Mouse (Mus musculus) forebrain, embryonic 12.5 days (tissue): ENCODE measurements around the gene Rhobtb3. TPM values are rescaled to one million over a fixed set of nuclear protein-coding genes. Genes with fewer than 3 reads are reported as not detected.
"Not testable (repeated sequence)": the region's sequence is repeated elsewhere in the genome, so short reads cannot be mapped to it uniquely, and the experiment has no call there.

Source experiments
- ATAC-seq: fragments of 200-750 bp; cut with Nextera tagmentation; 2 replicates; pipeline ENCODE4 v1.8.0; 2017; ENCODE audit warnings: moderate TSS enrichment; ENCODE audit not compliant: low FRiP score
- H3K27ac ChIP-seq: fragments of 300-500 bp; sonication (generic); 2 replicates; pipeline ENCODE4 v1.5.1; 2016; ENCODE audit warnings: mild to moderate bottlenecking
- H3K27me3 ChIP-seq: fragments of 300-500 bp; sonication (generic); 2 replicates; pipeline ENCODE4 v1.6.1; 2016; ENCODE audit warnings: mild to moderate bottlenecking
- H3K36me3 ChIP-seq: fragments of 300-500 bp; sonication (generic); replicated peaks from 2 replicates; pipeline ENCODE4 v1.6.1; 2016; ENCODE audit warnings: mild to moderate bottlenecking
- H3K4me1 ChIP-seq: fragments of 300-500 bp; sonication (generic); 2 replicates; pipeline ENCODE4 v1.6.1; 2016
- H3K4me2 ChIP-seq: fragments of 300-500 bp; sonication (generic); 2 replicates; pipeline ENCODE4 v1.6.1; 2016; ENCODE audit warnings: mild to moderate bottlenecking, moderate library complexity
- H3K4me3 ChIP-seq: fragments of 300-500 bp; sonication (generic); replicated peaks from 2 replicates; pipeline ENCODE4 v1.5.1; 2016; ENCODE audit warnings: mild to moderate bottlenecking
- H3K9ac ChIP-seq: fragments of 300-500 bp; sonication (generic); 2 replicates; pipeline ENCODE4 v1.6.1; 2016; ENCODE audit warnings: mild to moderate bottlenecking
- H3K9me3 ChIP-seq: fragments of 300-500 bp; sonication (generic); 2 replicates; pipeline ENCODE4 v1.6.1; 2016
- WGBS: fragments of 180-500 bp; shearing (Covaris S2); methylation state at CpG from one replicate; pipeline ENCODE4 v1.1.7; 2016; 5-methylcytosine and 5-hydroxymethylcytosine counted together
- polyA plus RNA-seq: library from polyadenylated mRNA; unstranded; fragments of >200 nt; fragmentation: Nextera tagmentation; extraction: Ambion mirVana; gene quantifications from 2 replicates; pipeline ENCODE4 v1.2.1, GENCODE M21; 2016

The Rhobtb3 gene
- polyA plus RNA-seq, 1 experiment from 2014 or later: 60.5 TPM

DNA sequence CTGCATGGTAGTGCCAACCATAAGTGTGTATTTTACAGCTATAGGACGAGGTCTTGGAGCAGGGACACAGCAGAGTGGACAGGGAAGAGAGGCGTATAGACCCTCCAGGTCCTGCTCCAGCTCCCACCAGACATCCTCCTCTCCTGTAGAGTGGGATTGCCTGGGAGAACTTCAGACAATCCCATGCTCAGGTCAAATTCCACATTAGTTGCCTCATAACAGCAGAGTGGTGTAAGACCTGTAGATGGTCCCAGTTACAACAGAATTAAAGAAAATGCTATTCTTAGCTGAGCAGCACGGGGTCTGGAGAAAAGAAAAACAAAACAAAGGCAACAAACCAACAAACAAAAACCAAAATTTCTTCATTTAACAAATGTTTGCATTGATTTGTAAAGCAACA is 101.8 kb downstream of the Rhobtb3 start:
- Histone ChIP-seq H3K27ac (no peak overlapping the region), H3K9ac (no peak overlapping the region), H3K27me3 (no peaks in the 10 kb centered on the region), H3K9me3 (no peaks in the 10 kb centered on the region), H3K4me3 (no peak overlapping the region), H3K36me3 (no peaks in the 10 kb centered on the region), H3K4me2 (no peak overlapping the region), H3K4me1 (peaks cover 23% of the 10 kb centered on the region)
- no peak for ATAC-seq
- 71% methylated on average over 3 of the region's 3 CpGs for WGBS

DNA sequence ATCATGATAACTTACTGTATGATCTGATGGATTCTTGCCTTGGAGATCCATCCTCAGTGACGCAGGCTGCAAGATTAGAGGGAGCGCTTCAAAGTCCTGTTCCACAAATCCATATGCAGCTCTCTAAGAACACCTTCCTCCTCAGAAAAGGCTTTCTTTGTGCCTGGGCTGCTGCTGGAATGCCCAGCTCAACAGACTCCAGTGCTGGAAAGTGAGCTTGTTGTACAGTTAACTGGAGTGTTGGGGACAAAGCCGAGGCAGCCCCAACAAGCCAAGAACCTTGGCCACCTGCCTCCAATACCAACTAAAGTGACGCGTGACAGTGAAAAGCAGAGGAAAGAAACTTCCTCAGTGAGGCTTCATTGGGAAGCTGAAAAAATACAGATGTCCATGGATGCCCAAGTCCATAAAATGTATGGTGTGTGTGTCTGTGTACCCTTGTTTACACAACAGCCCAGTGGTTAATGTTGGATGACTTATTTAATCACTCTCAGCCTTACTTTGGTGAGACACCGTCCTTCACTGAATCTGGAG is 102.9 kb downstream of the Rhobtb3 start:
- no peaks in the 10 kb centered on the region for H3K27me3 ChIP-seq
- no peak overlapping the region for H3K27ac ChIP-seq
- H3K36me3 ChIP-seq: no peaks in the 10 kb centered on the region
- H3K9ac ChIP-seq: peak overlapping the region; percentile 49
- H3K9me3 ChIP-seq: no peaks in the 10 kb centered on the region
- 53% methylated on average over 6 of the region's 6 CpGs for WGBS
- H3K4me2 ChIP-seq: peak overlapping the region; percentile 73
- H3K4me3 ChIP-seq: peak overlapping the region; percentile 47
- peaks cover 23% of the 10 kb centered on the region for H3K4me1 ChIP-seq
- ATAC-seq: no peak

DNA sequence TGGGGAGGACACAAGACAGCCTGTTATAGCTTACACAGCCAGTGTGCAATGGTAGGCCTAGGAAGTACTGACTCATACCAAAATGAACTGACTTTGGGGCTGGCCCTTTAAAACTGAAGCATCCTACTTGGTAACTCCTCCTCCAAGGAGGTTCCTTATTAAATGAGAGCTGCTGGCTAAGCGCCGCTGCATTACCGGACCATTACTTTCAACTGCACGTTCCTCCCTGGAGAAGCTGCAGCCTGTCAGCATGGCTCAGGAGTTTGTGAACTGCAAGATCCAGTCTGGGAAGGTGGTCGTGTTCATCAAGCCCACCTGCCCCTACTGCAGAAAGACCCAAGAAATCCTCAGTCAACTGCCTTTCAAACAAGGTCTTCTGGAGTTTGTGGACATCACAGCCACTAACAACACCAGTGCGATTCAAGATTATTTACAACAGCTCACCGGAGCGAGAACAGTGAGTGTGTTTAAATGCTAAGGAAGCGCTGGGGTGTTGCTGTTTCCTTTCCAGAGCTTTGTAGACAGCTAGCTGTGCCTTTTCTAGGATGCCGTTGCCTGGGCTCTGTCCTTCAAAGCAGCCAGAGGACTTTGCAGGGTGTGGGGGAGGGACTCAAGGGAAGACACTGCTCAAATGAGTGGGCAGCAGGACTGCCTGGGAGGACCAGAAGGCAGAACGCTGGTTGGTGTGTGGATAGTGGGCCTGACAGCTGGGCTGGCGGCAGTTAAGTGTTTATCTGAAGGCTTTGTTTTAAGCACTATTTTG is 103.8 kb downstream of the Rhobtb3 start, which contains the start of gene Glrx:
Gene Glrx (plus strand): TSS at position 150 of the 763 bp plus-strand sequence.
- Histone ChIP-seq H3K27ac (peak within 1 kb of the TSS; percentile 71), H3K4me1 (peaks cover 23% of the 10 kb centered on the region), H3K9me3 (no peaks in the 10 kb centered on the region), H3K27me3 (no peaks in the 10 kb centered on the region), H3K4me2 (peak within 1 kb of the TSS; percentile 73), H3K4me3 (peak within 1 kb of the TSS; percentile 47), H3K9ac (peak within 1 kb of the TSS; percentile 49), H3K36me3 (no peaks in the 10 kb centered on the region)
- under 1% methylated on average over 12 of the region's 12 CpGs for whole genome bisulfite sequencing
- ATAC-seq: peak; percentile 87

DNA sequence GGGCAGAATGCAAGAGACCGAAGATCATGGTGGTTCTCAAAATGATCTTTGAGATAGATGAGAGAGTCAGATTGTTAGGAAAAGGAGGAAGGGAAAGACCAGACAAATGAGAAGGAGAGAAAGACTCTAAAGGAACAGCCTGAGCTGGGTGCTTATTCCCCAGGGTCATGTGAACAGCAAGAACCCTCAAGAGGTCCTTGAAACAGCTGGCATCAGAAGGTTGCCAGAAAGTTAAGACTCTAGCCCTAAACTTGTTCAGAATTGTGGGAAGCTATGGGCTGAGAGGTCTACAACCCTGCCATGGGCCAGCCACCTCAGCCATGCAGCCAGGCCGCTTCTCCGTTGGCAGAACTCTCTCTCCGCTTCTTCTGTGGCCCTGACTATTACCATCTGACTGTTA is 105.2 kb downstream of the Rhobtb3 start:
- Histone ChIP-seq H3K27me3 (no peaks in the 10 kb centered on the region), H3K4me2 (no peak overlapping the region), H3K9me3 (no peaks in the 10 kb centered on the region), H3K4me3 (no peak overlapping the region), H3K4me1 (peaks cover 23% of the 10 kb centered on the region), H3K27ac (no peak overlapping the region), H3K9ac (no peak overlapping the region), H3K36me3 (no peaks in the 10 kb centered on the region)
- ATAC-seq: no peak
- WGBS: 99% methylated on average over 4 of the region's 4 CpGs

DNA sequence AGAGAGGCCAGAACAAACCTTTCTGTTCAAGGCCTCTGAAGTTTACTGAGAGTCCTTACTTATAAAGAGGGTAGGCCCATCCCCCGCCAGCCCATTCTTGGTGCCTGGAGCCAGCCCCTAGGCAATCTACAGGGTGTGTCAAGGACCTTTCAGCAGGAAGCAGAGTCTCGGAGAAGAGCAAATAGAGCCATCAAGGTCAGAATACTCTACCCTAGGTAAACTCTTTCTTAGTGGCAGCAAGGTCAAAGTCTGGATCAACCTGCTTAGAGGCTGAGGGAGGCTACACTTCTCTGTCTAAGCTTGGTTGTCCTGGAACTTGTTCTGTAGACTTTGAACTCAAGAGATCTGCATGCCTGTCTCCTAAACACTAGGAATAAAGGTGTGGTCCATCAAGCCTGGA is 108.3 kb downstream of the Rhobtb3 start:
- no peaks in the 10 kb centered on the region for H3K36me3 ChIP-seq

DNA sequence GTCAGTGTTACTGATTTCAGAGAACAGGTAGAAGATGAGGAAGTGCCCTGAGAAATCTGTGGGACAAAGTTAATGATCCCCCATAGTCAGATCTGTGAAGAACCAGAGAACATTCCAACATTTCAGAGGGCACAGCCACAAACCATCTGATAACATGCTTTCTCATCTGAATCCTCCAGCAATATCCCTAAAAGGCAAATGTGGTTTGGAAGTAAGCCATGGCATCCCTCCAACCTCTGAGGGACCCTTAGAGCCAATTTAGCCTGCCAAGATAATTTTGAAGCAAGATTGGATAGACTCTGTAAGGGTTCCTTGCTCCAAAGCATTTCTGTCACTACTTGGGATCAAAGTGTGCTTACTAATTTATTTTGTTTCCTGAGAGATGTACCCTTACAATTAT is 110.2 kb downstream of the Rhobtb3 start:
- H3K4me1 ChIP-seq: no peaks in the 10 kb centered on the region
- no peaks in the 10 kb centered on the region for H3K9me3 ChIP-seq
- H3K4me3 ChIP-seq: no peak overlapping the region
- no peaks in the 10 kb centered on the region for H3K27me3 ChIP-seq
- no peak overlapping the region for H3K9ac ChIP-seq
- no peak overlapping the region for H3K27ac ChIP-seq
- no peaks in the 10 kb centered on the region for H3K36me3 ChIP-seq
- no peak overlapping the region for H3K4me2 ChIP-seq
- ATAC-seq: no peak

More for the DNA sequence above, 108.3 kb downstream of the Rhobtb3 start:
- no peak for ATAC-seq
- WGBS: 77% methylated on average over 2 of the region's 2 CpGs
- Histone ChIP-seq H3K4me1 (peaks cover 4% of the 10 kb centered on the region), H3K27me3 (no peaks in the 10 kb centered on the region), H3K4me2 (no peak overlapping the region), H3K9me3 (no peaks in the 10 kb centered on the region), H3K27ac (no peak overlapping the region), H3K9ac (no peak overlapping the region), H3K4me3 (no peak overlapping the region)

DNA sequence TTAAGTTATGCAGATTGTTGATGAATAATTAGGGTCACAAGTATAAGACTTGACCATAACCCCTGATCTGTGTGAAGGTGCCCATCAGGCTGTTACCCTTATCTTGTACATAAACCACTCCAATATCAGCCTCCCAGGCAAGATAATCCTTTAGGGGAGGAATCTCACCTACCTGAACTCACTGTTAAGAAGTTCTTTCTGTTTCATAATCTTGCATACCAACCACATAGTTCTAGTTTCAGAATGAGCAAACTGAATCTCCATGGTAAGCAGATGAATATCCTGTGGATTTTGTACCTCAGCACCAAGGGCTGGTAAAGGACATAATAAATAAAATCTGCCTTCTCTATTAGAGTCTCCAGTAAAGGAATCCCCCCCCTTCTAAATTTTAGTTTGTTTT is 111.0 kb downstream of the Rhobtb3 start:
- Histone ChIP-seq H3K9ac (no peak overlapping the region), H3K4me2 (no peak overlapping the region), H3K36me3 (no peaks in the 10 kb centered on the region), H3K27ac (no peak overlapping the region), H3K4me1 (no peaks in the 10 kb centered on the region), H3K4me3 (no peak overlapping the region), H3K9me3 (no peaks in the 10 kb centered on the region), H3K27me3 (no peaks in the 10 kb centered on the region)
- ATAC-seq: no peak

DNA sequence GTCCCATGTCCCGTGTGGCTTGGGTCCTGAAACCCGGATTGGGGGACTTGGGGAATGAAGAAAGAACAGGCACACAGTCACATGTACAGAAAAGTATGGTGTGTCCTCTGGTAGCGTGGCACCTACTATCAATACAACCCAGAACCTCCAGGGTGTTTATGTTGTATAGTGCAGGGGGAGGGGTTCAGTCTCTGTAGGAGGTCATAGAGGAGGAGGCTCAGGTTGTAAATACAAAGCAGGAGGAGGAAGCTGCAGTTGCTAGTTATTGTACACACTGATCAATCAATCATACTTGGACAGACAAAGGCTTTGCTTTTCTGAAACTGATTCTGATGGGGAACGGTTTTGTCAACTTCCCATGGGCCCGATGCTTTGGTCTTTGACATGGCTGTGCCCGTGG is 112.0 kb downstream of the Rhobtb3 start:
- H3K27ac ChIP-seq: no peak overlapping the region
- 84% methylated on average over 6 of the region's 6 CpGs for WGBS
- H3K4me1 ChIP-seq: no peaks in the 10 kb centered on the region
- no peak overlapping the region for H3K4me2 ChIP-seq
- no peaks in the 10 kb centered on the region for H3K9me3 ChIP-seq
- no peak overlapping the region for H3K9ac ChIP-seq
- no peak for ATAC-seq
- no peaks in the 10 kb centered on the region for H3K36me3 ChIP-seq
- H3K27me3 ChIP-seq: no peaks in the 10 kb centered on the region
- H3K4me3 ChIP-seq: no peak overlapping the region

DNA sequence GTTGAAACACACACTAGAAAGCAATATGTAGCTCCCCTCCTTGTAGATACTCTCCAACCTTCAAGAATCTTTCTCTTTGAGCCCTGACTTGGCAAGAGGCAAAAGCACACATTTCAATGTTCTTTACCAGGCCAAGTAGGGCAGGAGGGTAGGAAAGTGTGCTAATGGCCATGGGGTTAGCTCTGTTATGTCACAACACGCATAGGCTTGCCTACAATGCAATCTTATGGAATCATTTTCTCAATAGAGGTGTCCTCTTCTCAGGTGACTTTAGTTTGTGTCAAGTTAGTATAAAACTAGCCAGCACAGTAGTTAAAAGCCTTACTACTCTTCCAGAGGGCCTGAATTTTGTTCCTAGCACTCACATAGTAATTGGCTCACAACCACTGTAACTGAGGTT is 113.0 kb downstream of the Rhobtb3 start:
- H3K4me3 ChIP-seq: no peak overlapping the region
- no peaks in the 10 kb centered on the region for H3K4me1 ChIP-seq
- 77% methylated on average over 1 of the region's 1 CpGs for WGBS
- H3K9me3 ChIP-seq: no peaks in the 10 kb centered on the region
- no peaks in the 10 kb centered on the region for H3K27me3 ChIP-seq
- ATAC-seq: no peak
- no peak overlapping the region for H3K4me2 ChIP-seq
- no peaks in the 10 kb centered on the region for H3K36me3 ChIP-seq
- no peak overlapping the region for H3K9ac ChIP-seq
- H3K27ac ChIP-seq: no peak overlapping the region

DNA sequence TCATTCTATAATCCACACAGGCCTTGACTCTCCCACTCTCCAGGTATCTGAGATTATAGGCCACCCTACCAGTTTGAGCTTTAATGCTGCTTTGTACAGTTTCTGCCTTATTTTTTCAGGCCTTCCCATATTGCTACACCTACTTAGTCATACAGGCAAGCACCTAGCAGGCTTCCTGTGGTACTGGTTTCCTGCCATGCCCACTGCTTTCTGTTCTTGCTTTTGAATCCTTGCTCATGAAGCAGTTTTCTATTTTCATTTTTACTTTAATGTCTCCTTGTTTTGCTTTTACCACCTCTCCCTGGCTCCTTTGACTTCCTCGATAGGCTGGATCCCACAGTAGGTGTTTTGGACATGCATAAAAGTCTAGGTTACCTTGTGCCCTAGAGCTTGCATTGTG is 118.3 kb downstream of the Rhobtb3 start:
- Histone ChIP-seq H3K36me3 (no peaks in the 10 kb centered on the region), H3K27me3 (no peaks in the 10 kb centered on the region)
- 86% methylated on average over 1 of the region's 1 CpGs for WGBS

DNA sequence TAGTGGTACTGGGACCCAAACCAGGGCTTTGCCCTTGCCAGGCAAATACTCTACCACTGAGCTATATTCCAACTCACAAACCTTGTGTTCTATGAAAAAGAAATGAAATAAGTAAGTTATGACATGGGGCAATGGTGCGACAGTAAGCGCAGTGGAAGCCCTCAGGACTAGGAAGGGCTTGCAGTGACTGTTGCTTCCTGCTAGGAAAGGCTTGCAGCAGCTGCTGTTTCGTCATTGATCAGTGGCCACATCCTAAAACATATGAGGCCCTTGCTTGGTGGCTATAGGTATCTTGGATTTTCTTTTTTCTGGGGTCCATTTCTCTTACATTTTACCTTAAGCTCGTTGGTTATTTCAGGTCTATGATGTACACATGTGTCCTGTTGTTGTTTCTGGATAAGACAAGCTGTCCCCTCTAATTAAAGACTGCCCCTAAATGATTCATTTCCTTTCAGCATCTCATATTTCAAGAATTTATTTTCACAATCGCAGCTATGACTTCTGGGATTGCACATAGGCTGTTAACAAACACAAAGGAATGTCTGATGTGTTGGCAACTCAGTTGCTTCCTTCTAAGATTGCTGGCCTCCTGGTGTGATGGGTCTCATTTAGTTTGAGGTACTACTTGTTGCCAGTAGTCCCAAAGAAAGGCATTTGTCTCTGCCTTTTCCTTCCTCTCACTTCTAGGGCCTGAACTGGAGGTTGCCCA is 119.0 kb downstream of the Rhobtb3 start:
- H3K9ac ChIP-seq: no peak overlapping the region
- no peaks in the 10 kb centered on the region for H3K36me3 ChIP-seq
- no peaks in the 10 kb centered on the region for H3K4me1 ChIP-seq
- no peaks in the 10 kb centered on the region for H3K27me3 ChIP-seq
- 84% methylated on average over 5 of the region's 5 CpGs for WGBS
- H3K4me3 ChIP-seq: no peak overlapping the region
- no peak overlapping the region for H3K4me2 ChIP-seq
- ATAC-seq: no peak
- H3K9me3 ChIP-seq: no peaks in the 10 kb centered on the region
- no peak overlapping the region for H3K27ac ChIP-seq

More for the DNA sequence above, 118.3 kb downstream of the Rhobtb3 start:
- ATAC-seq: no peak
- Histone ChIP-seq H3K4me2 (no peak overlapping the region), H3K4me3 (no peak overlapping the region), H3K9me3 (no peaks in the 10 kb centered on the region), H3K4me1 (no peaks in the 10 kb centered on the region), H3K9ac (no peak overlapping the region), H3K27ac (no peak overlapping the region)

DNA sequence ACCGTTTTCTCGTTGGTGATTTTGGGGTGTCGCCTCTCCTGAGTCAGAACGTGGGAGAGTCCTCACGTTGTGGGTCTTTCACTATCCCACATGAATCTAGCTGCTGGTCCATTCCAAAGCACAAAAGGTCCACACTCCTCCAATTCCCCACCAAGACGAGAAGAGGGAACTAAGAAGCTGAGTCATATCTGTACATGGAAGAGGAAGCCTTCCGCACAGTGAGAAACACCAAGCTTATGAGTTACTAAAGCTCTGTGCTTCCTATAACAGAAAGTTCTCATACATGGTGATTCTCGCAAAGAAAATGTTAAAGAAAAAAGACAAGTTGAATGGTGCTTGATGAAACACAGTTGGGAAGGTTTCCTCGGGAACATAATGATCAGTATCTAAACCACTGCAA is 120.5 kb downstream of the Rhobtb3 start:
- ATAC-seq: no peak
- Histone ChIP-seq H3K36me3 (no peaks in the 10 kb centered on the region), H3K4me1 (peaks cover 4% of the 10 kb centered on the region; the same call in 1 of the 2 replicates), H3K27me3 (no peaks in the 10 kb centered on the region), H3K9ac (no peak overlapping the region), H3K4me3 (no peak overlapping the region), H3K9me3 (no peaks in the 10 kb centered on the region), H3K4me2 (no peak overlapping the region), H3K27ac (no peak overlapping the region)
- 93% methylated on average over 9 of the region's 9 CpGs for WGBS

DNA sequence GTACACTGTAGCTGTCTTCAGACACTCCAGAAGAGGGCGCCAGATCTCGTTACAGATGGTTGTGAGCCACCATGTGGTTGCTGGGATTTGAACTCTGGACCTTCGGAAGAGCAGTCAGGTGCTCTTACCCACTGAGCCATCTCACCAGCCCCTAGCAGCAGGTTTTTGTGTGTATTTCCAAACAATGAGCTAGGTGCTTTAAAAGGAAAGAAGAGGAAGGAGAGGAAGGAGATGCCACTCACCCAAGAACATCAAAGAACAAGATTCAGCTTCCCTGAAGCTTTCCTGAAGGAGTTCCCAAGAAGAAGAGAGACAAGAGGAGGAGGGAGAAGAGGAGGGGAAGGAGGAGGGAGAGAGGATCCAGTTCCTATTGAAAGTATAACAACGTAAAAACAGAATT is 121.4 kb downstream of the Rhobtb3 start:
- not testable (repeated sequence) for H3K9me3 ChIP-seq, ATAC-seq
- 88% methylated on average over 4 of the region's 4 CpGs for WGBS

More for the DNA sequence above, 121.4 kb downstream of the Rhobtb3 start:
- not testable (repeated sequence) for H3K27ac ChIP-seq, H3K4me1 ChIP-seq, H3K27me3 ChIP-seq, H3K36me3 ChIP-seq, H3K4me3 ChIP-seq, H3K4me2 ChIP-seq, H3K9ac ChIP-seq
